Mouse (Mus musculus): ENCODE results near the gene Tnc.

GRCm38 (mm10) chr4:64087675-64088074 lies 40.9 kb upstream of the Tnc start:
- TF ChIP-seq CTCF (conservative IDR thresholded peaks at IDR 0.05; ENCODE audit: insufficient read depth, insufficient read length, low read depth, low read length), result no peak
- no peak for TF ChIP-seq POLR2A (IDR thresholded peaks at IDR 0.05; ENCODE audit: low read depth, low read length)
